Mouse (Mus musculus) spleen, postnatal 14 days (tissue): Measurements from ENCODE around the gene Lamc1.
"Not testable (repeated sequence)": the region's sequence is repeated elsewhere in the genome, so short reads cannot be mapped to it uniquely, and the experiment has no call there.

Experiments
- DNase-seq, 2 experiments: peaks; one replicate each; pipeline ENCODE4 v3.0.0; 2021 to 2022; ENCODE audit warnings: low spot score in 2 of 2

The Lamc1 gene

DNA sequence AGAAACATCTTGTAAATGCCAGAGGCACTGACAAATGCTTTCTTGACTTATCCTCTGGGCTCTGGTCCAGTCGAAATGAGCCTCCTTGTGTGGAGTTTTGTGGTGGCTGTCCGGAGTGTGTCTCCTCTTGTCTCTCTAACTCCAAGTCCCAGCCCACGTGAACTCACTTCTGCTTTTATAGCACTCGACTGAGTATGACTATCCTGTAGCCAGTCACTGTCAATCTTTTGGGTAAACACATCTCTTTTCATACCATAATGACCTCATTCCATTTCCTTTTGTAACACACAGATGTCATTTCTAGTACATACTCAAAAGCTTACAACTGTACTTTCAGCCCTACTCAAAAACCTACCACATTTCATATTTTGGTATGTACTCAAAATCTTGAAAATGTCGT, 33.1 kb downstream of the Lamc1 start:
- DNase-seq: not testable (repeated sequence)

DNA sequence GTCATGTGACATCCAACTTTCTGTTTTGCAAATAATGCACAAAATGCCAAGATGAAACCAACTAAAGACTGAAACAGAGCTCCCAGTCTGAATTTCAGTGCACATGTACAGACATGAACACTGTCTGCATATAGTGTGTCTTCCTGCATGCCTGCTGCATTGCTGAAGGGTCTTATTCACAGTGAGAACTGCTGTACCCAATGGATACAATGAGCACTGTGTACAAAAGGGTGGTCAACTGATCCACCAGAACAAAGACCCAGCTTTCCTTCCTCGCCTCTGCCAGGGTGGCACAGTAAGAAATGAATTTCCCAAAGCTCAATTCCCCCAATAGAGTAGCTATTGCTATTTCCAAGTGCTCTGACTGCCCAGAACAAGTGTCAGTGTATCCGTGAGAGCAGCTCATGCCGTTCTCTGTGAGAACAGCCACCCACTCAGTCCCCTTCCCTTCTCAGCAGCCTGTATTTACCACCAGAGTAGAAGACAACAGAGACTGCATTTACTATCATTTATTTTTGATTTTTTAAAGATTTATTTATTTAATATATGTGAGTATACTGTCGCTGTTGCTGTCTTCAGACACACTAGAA, 34.7 kb downstream of the Lamc1 start:
- DNase-seq: not testable (repeated sequence)

DNA sequence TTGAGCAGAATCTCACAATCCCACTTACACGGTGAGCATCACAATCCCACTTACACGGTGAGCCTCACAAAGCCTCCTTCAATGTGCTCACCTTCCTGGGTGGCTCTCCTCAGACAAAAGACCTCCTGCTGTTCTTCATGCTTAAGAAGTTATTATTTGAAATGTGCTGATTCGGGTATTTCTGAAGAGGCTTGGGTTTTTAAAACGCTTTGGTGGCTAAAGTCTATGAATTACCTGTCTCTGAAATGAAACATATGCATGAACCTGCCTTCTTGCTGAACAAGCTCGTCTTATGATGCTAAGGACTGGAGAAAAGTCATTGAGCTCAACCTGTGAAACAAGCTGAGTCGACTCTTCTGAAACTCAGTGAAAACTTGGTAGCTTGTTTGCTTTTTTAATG, 36.6 kb downstream of the Lamc1 start:
- DNase-seq: no peak

DNA sequence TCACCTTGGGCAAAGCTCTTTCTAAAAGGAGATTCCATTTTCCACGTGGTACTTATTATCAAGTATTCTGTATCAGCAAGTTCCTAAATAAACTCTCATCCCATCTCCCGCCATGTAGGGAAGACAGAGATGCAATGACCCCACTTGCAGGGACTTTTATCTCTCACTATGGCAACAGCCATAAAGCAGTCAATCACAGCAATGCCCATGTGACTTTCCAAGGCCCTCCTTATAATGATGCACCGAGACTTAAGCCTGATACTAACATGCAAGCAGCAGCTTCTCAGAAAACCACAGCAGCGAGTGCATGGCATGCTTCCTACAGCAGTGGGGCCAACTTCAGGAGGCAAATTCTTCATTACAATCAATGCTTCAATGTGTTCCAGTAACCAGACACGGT, 39.7 kb downstream of the Lamc1 start:
- DNase-seq: no peak

DNA sequence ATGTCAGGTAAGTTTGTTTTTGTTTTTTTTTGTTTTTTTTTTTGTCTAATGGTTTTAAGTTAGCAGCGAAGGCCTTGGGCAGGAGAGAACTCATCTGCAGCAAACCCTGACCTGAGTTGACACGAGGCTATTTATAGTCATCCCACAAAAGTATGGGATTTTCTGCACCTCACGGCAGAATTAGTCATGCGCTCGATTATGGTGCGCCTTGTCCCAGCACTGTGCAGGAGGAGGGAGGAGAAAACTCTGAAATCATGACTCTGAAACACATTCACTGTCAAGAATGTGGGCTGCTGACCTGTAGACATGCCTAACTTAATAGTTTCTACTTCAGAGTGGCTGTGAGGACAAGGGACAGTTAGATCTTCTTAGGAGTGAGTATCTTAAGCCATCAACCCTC, 40.4 kb downstream of the Lamc1 start:
- DNase-seq: no peak

DNA sequence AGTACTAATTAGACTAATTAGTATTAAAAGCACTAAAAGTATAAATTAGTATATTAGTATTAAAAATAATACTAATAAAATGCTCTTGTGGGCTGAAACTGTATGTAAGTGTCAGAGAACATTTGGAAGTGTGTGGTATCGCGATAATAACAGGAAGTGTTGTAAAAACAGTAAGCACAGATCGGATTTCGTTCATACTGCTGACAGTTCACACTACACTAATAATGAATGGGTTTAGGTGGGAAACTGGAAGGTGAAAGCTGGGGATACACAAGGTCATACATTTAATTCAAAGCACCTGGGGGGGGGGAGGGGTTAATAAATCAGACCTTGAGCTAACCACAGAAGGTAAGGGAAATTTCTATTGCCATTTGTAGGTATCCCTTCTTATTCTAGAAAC, 41.2 kb downstream of the Lamc1 start:
- no peak for DNase-seq

DNA sequence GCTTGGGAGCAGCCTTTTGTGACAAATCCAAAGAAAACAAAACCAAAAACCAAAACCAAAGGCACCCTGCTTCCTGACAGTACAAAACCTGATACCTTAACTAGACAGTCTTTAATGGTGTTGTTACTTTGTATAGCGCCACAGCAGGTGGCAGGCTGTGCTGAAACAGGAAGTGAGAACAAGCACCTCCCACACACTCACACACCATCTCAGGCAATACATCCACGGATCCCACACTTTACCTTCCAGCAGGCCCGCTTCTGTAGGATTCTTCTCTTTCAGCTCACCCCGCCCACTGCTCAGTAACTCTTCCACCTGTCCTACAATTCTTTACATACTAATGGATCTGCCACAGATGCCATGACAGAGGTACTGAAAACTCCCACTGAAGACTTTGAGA, 44.6 kb downstream of the Lamc1 start:
- no peak for DNase-seq

DNA sequence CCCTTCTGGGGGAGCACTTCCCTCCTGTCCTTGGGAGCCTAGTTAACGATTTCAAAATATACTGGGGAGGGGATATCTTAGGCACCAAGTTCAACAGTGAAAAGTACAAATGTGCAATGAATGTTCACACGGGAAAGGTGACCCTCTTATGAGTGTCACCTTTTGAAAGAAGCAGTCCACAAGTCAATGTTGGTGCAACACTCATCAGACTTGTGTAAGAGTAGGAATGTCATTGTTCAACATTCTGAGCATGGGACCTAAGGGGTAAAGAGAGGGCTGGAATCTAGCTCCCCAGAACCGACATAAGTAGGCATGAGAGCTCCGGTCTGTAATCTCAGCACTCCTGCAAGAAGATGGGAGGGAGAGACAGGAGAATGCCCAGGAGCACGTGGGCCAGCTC, 45.1 kb downstream of the Lamc1 start:
- DNase-seq: no peak

DNA sequence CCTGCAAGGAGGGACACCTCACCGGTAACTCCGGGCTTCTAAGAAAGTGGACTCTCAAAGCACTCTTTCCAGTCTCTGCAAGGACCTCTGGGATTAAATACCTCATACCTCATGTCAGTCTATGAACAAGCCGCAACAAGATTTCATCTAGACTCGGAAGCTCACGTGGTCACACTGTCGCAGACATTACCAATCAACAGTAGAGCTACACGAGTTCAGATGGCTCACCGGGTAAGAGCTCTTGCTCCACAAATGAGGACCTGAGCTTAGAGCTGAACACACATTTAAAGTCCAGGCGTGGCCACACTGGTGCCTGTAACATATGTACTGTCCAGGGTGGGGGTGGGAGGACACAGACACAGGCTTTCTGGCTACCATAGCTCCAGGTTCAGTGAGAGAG, 46.4 kb downstream of the Lamc1 start:
- DNase-seq: no peak

DNA sequence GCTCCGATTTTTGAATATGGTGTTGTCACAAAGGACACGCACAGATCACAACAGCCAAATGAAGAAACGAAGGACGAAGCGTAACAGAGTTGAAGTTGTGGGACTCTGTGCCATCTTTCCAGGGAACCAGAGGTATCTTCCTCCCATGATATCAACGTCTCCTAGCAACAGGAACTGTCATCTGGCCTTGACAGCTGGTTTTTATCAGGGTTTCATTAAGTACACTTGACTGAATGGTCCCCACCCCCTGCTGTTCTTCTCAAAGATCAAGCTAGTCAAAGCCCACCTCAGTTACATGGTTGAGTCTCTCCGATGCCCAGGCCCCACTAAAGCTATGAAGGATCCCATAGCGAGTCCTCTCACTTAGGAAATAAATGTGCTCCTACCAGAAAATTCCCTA, 47.4 kb downstream of the Lamc1 start:
- DNase-seq: no peak

DNA sequence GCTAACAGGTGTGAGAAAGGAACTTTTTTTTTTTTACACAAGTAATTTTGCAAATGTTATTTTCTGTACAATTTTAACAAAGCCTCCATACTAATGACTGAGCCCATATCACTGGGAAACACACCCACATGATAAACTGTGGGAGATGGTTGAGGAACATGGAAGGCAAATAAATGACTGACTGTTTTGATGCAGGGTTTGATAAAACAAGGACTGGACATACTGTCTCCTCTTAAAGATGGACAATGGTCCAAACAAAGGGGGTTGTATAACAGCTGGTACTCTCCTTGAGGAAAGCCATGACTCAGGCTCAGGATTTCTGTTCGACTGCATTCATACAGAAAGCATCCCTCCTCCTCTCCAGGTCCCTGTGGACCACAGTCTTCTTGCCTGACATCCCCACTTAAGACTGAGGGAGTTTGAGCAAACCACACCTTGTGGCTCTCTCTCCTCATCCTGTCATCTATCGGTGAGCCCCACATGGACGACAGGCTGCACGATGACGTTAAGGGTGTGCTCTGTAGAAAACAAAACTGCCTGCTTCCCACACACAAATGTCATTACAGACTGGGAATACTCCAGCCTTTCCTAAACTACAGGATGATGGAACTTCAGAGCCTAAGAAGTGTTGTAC, 50.1 kb downstream of the Lamc1 start:
- DNase-seq: no peak

DNA sequence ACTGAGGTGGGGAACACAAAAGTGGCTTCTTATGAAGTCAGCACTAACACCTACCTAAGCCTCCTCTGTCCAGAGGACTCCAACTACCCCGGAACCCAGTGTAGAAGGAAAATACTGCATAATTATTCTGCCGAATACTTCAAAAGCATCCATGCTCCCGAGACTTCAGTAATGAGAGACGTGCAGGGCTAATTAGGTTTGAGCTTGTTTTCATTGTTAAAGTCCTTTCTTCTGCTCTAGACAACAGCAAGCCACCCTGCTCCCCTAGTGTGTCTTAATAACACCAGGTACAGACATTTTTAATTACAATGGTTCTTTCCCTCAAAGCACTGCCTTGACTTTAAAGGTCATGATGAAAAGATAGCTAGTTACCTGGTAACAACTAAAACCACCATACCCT, 51.1 kb downstream of the Lamc1 start:
- DNase-seq: no peak

DNA sequence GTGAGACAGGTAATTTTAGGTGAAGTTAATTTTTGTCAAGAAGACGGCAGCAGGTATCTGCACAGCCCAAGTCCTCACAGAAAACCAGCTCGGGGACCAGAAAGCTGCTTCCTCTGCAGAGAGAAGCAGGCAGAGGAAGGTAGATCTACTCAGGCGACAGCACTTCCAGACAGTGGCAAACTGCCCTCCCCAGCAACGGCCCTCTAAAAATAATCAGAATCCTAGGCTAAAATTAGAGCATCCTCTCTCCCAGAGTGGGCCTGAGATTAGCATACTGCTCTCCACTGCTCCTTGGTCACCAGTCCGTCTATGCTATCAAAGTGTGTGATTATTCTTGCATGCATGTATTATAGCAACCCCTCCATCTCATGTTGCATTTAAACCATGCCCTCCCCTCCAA, 52.2 kb downstream of the Lamc1 start:
- no peak for DNase-seq

DNA sequence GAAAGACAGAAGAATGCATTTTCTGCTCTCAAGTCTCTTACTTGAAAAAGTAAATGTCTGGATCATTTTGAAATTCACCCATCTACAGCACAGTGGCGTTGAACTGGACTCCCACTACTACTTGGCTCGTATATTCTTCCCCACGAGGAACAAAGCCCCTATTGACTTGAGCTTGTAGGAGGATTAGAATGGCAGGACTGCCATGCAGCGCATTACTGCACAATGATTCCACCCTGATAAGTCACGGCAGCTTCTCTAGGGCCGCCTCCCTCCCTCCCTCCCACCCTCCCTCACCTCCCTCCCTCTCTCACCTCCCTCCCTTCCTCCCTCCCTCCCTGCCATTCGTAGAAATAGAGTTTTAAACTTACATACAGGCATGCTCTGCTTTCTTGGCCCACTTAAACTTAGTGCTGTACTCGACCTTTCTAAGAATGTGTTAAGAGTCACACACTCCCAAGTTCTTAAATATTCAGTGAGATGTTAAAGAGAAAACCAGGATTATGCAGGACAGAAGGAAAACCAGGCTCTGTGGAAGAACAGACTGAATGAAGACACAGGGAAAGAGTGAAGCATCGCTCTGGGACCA, 54.5 kb downstream of the Lamc1 start:
- no peak for DNase-seq

DNA sequence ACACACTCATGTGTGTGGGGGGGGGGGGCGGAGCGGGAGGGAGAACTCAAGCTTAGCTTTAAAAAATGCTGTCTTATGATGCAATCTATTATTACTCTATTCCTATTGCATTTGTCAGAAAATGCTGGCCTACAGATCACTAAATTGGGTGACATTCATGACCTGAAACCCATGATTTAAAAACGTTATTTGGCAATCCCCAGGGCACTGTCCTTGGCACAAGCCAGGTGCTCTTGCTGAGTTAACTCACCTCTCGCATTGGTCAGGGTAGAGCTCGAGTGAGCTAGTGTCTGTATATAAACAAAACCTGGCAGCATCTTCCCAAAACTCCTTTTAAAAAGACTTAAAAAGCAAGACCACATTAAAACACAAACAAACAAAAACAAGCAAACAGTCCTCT, 57.1 kb downstream of the Lamc1 start:
- DNase-seq: no peak

DNA sequence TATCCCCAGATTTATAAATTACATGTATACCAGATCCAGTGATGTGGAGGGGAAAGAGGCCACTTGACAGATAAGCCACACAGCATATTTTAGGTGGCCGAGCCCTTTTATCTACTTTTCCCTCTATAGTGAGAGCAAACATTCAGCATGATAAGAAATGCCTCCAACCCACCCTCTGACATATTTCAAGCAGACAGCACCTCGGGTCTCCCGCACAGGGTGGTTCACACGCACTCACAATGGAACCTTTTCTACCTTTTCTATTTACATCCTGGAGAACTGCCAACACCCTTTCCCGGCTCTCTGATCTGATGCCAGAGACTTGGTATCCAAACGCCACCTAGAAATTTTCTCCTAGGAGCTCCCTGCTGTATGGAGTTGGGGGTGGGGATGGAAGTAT, 58.0 kb downstream of the Lamc1 start:
- DNase-seq: no peak

DNA sequence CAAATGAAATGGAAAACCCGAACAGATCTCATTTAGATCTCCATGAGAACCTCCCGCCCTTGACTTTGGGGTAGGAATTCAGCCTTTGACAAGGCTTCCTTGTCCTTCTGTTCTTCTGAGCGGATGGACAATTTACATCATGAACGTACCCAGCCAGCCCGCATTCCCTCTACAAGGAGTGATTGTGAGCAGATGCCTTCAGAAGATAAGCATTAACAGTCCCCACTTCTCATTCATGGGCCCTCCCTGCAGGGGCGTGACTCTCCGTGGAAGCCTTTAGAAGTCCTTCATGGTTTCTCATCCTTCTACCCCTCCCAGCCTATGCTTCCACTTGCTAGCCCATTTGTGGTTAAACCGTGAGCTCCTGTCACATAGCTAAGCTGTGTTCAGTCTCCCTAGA, 58.9 kb downstream of the Lamc1 start:
- no peak for DNase-seq

DNA sequence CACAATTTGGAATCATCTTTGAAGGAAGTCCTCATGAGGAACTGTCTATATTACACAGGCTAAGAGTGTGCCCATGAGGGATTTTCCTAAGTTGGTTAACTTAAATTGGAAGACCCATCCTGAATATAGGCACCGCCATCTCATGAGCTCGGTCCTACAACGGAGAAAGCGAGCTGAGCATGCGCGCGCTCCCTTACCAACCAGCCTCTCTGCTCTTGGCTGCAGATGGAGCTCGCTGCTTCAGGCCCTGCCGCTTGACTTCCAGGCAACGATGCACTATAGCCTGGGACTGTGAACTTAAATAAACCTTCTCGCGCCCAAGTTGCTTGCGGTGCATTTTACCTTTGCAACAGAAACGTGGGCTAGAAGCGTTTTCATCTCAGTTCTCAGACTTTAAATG, 61.8 kb downstream of the Lamc1 start:
- no peak for DNase-seq

DNA sequence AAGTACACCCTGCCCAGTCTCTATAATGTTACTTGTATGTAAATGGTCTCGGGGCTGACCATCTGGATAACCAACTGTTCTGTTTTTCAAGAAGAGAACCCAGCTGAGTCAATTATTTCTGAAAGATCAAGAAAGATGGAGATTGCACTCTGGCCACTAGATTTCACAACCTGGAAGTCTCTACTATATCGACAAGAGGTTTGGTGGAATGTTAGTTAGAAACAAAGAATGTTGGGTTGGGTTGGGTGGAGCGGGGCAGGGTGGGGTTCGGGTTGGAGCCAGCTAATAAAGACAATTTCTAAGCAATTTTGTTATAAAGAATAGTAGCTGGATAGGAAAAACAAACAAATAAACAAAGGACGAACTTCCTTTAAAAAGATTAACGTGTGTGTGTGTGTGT, 62.9 kb downstream of the Lamc1 start:
- DNase-seq: no peak

DNA sequence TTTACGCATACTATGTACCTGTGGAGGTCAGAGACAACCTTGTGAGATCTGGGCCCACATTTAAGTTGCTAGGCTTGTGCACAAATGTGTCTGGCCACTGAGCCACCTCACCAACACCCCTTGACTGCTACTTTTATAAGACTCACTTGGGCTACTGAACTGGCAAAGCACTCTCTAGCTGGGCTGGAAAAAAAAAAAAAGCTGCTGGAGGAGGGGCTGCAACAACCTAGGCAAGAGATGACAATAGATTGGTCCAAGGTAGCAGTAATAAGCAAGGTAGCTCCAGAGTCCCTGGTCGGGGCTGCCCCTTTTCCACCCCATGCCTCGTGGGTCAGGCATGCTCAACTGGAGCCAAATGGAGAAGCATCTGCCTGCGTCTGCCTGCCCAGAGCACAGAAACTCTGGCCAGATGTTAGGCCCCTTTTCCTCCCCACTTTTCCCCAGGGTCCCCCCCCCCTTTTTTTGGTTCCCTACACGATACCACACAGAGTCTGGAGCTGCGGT, 63.7 kb downstream of the Lamc1 start:
- DNase-seq: no peak

DNA sequence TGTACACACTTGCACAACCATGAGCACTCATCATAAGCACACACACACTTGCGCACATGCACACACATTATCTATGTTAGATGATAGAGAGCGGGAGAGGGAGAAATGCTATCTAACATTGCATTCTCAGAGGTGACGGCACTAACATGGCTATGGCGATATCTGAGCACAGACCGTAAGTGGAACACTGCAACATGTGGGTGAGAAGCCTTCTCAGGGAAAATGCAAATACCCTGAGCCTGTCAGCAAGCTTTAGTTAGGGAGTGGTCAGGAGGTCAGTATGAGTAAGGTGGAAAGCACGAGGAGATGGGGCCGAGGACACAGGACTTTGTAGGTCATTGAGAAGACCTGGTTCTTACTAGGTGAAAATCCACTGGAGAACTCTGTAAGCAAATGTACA, 64.3 kb downstream of the Lamc1 start:
- no peak for DNase-seq

DNA sequence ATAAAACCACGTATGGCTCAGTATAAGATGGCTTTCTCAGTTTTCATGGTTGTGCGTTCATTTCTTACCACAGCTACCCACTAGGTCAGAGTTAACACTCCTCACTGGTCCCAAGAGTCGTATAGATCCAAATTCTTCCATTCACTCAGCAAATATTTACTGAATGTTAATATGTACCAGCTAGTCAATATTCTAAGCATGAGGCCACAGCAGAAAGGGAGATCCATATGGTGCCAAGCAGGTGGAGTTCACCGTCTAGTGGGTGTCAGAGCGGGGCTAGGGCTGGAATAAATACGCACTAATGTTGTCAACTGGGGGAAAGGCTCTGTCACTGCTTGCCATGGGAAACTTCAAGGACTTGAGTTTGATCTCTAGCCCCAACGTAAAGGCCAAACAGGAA, 64.9 kb downstream of the Lamc1 start:
- DNase-seq: no peak

DNA sequence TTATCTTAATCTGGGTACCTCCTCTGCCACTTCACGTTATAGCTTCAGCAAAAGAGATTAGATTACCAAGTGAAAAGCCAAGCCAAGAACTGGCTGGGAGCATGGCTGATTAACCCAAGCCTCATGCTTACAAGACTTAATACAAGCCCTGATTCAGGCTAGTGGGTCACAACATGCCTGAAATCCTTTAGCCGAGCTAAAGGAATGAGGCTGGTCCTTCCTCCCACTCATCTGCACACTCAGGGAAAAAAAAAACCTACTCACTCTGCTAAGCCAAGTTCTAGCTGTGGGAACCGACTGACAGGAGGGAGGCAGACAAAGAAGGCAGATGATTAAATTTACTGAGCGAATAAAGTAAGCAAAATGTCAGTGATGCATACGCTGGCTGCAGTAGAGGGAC, 65.7 kb downstream of the Lamc1 start:
- no peak for DNase-seq

DNA sequence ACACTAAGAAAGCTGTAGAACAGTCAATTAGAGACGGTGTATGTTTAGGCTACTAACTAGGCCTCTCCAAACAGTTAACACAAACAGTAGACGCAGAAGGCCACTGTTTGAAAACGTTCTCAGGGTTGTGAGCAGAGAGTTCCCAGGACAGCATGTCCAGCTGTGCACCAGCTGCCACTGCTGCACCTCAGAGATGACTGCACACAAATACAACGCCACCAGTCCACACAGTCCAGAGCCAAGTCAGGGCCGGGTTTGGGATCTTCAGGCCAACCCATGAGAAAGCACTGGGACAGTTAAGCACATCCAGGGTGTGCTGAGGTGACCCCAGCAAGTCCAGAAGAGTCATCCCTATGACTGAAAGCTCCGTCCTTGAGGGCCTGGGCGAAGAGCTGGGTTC, 67.0 kb downstream of the Lamc1 start:
- no peak for DNase-seq
